Mouse (Mus musculus) G1E (cell line): ENCODE measurements around the gene Ntn5.

Experiments
- CTCF ChIP-seq: IDR thresholded peaks from 2 replicates; pipeline ENCODE4 v1.5.1; 2012; ENCODE audit warnings: low read depth, low read length, inconsistent platforms, mixed read lengths
- POLR2AphosphoS5 ChIP-seq: IDR thresholded peaks from 2 replicates; pipeline ENCODE4 v1.6.1; 2012; ENCODE audit warnings: low read depth, low read length, inconsistent platforms; ENCODE audit not compliant: insufficient replicate concordance

DNA sequence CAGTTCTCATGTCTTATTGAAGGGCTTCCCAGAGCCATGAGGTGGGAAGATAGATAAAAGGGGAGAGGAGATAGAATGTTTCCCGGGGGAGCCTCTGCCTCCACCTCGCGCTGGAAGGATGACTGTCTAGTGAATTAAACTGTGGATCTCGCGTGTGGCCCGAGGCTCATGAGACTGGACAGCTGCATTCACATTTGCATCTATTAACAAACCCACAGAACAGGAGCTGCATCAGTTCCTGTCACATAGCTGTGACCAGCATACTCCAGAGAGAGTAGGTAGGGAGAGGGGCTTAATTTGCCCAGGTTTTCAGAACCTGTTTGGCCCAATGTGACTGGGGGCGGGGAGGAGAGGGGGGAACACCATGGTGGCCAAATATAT is 38.2 kb upstream of the Ntn5 start:
- TF ChIP-seq CTCF: no peak
- no peak for TF ChIP-seq POLR2AphosphoS5
